Mouse (Mus musculus) heart, adult 2 months (tissue): ENCODE data around the gene Nudcd2.

Experiments
- CTCF ChIP-seq: fragments of 200-600 bp; IDR thresholded peaks from 2 replicates; pipeline ENCODE4 v1.8.1; 2022; ENCODE audit warnings: antibody characterized with exemption, mild to moderate bottlenecking, moderate library complexity
- EP300 ChIP-seq: fragments of 200-500 bp; IDR thresholded peaks from 2 replicates; pipeline ENCODE4 v1.6.1; 2011; ENCODE audit warnings: low read depth, low read length, control low read depth; ENCODE audit not compliant: insufficient read depth
- POLR2A ChIP-seq: fragments of 200-500 bp; IDR thresholded peaks from 2 replicates; pipeline ENCODE4 v1.6.1; 2011; ENCODE audit warnings: mild to moderate bottlenecking, low read depth, low read length, control low read depth; ENCODE audit not compliant: insufficient read depth

DNA sequence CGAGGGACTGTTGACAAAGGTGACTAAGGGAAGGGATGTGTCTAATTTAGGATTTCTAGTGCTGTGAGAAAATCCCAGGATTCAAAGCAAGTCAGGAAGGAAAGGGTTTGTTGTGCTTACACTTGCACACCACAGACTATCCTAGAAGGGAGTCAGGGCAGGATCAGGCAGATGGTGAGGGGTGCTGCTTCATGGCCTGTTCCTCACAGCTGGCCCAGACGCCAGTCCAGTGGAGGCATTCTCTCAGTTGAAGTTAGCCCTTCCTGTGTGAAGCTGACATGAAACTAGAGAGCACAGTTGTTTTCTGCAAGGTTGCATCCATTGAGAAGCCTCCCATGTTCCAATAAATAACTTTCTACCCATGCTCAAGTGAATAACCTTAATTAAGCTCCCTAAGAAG, 14.2 kb downstream of the Nudcd2 start:
- TF ChIP-seq POLR2A (no peak), CTCF (no peak), EP300 (no peak)
